Mouse (Mus musculus) heart, embryonic 10.5 days (tissue): ENCODE results near the gene Gm10959. TPM values are rescaled to one million over a fixed set of nuclear protein-coding genes. Genes with fewer than 3 reads are reported as not detected.
"Not testable (repeated sequence)": the region's sequence is repeated elsewhere in the genome, so short reads cannot be mapped to it uniquely, and the experiment has no call there.

Experiments
- DNase-seq: peaks from one replicate; pipeline ENCODE4 v3.0.0-alpha.2; 2017; ENCODE audit warnings: low spot score
- H3K27ac ChIP-seq: fragments of 300-500 bp; sonication (generic); 2 replicates; pipeline ENCODE4 v1.5.1; 2016; ENCODE audit warnings: mild to moderate bottlenecking
- H3K27me3 ChIP-seq: fragments of 300-500 bp; sonication (generic); 2 replicates; pipeline ENCODE4 v1.6.1; 2016; ENCODE audit warnings: mild to moderate bottlenecking; ENCODE audit not compliant: poor library complexity, insufficient read depth, severe bottlenecking
- H3K36me3 ChIP-seq: fragments of 300-500 bp; sonication (generic); 2 replicates; pipeline ENCODE4 v1.6.1; 2016; ENCODE audit warnings: mild to moderate bottlenecking, moderate library complexity
- H3K4me1 ChIP-seq: fragments of 300-500 bp; sonication (generic); 2 replicates; pipeline ENCODE4 v1.6.1; 2016; ENCODE audit warnings: mild to moderate bottlenecking
- H3K4me3 ChIP-seq: fragments of 300-500 bp; sonication (generic); 2 replicates; pipeline ENCODE4 v1.5.1; 2016; ENCODE audit warnings: mild to moderate bottlenecking, moderate library complexity
- H3K9me3 ChIP-seq: fragments of 300-500 bp; sonication (generic); 2 replicates; pipeline ENCODE4 v1.6.1; 2016; ENCODE audit warnings: mild to moderate bottlenecking, moderate library complexity
- WGBS: fragments of 180-500 bp; shearing (Covaris S2); methylation state at CpG from one replicate; pipeline ENCODE4 v1.1.7; 2016; 5-methylcytosine and 5-hydroxymethylcytosine counted together
- polyA plus RNA-seq: library from polyadenylated mRNA; unstranded; fragments of >200 nt; fragmentation: Nextera tagmentation; extraction: Ambion mirVana; gene quantifications from 2 replicates; pipeline ENCODE4 v1.2.1, GENCODE M21; 2016

Gm10959 gene
- polyA plus RNA-seq = not detected in 2 replicates

DNA sequence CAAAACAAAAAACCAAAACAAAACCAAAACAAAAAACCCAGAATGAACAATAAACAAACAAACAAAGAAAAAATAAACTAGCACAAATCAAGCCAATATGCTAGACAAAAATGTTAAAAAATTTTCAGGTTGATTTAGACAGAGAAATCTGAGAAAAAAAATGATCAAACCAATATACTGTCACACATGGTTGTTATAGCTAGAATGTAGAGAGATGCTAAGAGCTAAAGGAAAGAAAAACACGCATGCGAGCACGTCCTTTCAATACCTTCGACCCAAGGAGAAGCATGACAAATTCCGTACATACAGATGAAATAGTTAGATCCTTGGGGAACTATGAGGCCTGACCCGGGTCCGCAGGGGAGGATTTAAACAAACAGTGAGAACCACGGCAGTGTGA lies at the start of gene Gm10959:
Gm10959 (minus strand) TSS at position 101 of the 400 bp plus-strand sequence.
- Histone ChIP-seq H3K36me3 (no peaks in the 10 kb centered on the region), H3K4me1 (peaks cover 20% of the 10 kb centered on the region), H3K27ac (no peak within 1 kb of the TSS), H3K4me3 (no peak within 1 kb of the TSS), H3K9me3 (no peaks in the 10 kb centered on the region), H3K27me3 (no peaks in the 10 kb centered on the region)
- no peak for DNase-seq
- 85% methylated on average over 8 of the region's 8 CpGs for WGBS

DNA sequence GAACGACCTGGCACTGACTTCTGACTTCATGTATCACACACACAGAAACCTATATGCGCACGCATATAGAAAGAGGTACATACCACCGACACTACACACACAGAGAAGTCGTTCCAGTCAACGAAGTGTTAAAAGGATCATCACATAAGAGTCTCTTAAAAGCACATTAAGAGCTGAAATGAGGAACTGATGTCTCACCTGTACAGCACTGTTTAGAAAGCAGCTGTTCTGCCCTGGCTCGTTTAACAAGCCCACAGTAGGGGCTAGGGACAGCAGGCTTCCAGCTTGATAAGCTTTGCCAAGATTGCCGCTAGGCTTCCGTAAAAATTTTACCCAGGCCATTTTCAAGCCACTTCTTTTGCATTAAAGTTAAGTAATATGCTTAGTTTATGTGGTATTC lies 49.2 kb upstream of the Gm10959 start:
- Histone ChIP-seq H3K27ac (no peak overlapping the region), H3K9me3 (no peaks in the 10 kb centered on the region), H3K4me1 (0 out of 2 replicates have a peak, but pooled peaks cover under 1% of the 10 kb centered on the region), H3K27me3 (no peaks in the 10 kb centered on the region), H3K36me3 (peaks cover 10% of the 10 kb centered on the region), H3K4me3 (no peak overlapping the region)
- DNase-seq = no peak
- WGBS = 90% methylated on average over 9 of the region's 9 CpGs

DNA sequence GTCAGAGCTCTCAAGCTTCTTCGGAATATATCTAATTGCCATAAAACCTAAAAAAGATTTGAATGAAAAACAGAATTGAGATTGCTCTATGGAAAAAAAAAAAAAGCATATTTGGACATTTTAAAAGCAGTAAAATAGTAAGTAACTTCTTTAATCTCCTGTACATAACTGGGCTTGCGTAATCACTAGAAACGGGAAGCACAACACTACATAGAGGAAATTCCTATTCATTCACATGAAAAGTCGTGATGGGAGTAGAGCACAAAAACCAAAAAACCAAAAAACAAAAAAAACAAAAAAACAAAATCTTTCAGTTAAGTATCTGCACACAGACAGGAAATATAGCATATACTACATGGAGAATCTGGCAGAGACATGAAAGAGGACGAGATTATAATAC lies 45.1 kb upstream of the Gm10959 start:
- DNase-seq = no peak
- H3K4me3 ChIP-seq = no peak overlapping the region
- H3K27me3 ChIP-seq = no peaks in the 10 kb centered on the region
- H3K9me3 ChIP-seq = no peaks in the 10 kb centered on the region
- H3K27ac ChIP-seq = no peak overlapping the region
- WGBS = 87% methylated on average over 5 of the region's 5 CpGs
- H3K36me3 ChIP-seq = peaks cover 26% of the 10 kb centered on the region
- H3K4me1 ChIP-seq = no peaks in the 10 kb centered on the region

DNA sequence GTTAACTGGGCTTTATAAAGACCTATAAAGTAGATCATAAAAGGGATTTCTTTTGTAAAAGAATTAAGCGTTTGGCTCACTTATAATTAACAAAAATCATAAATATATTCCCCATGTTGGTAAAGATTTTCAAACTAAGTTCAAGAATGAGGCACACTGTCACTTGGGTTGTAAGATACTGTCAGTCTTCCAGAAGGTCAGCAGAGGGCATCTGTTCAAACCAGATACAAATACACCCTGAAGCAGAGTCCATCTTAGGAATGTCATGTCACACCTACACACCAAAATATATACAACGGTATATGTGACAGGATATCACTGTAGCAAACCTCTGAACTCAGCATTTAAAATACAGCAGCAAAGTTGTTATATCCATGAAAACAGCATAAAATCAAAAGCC lies 31.0 kb upstream of the Gm10959 start:
- peaks cover 28% of the 10 kb centered on the region for H3K36me3 ChIP-seq
- H3K27me3 ChIP-seq = no peaks in the 10 kb centered on the region
- H3K9me3 ChIP-seq = no peaks in the 10 kb centered on the region
- H3K27ac ChIP-seq = no peak overlapping the region
- DNase-seq = no peak
- H3K4me1 ChIP-seq = no peaks in the 10 kb centered on the region
- no peak overlapping the region for H3K4me3 ChIP-seq
- 71% methylated on average over 2 of the region's 2 CpGs for WGBS

DNA sequence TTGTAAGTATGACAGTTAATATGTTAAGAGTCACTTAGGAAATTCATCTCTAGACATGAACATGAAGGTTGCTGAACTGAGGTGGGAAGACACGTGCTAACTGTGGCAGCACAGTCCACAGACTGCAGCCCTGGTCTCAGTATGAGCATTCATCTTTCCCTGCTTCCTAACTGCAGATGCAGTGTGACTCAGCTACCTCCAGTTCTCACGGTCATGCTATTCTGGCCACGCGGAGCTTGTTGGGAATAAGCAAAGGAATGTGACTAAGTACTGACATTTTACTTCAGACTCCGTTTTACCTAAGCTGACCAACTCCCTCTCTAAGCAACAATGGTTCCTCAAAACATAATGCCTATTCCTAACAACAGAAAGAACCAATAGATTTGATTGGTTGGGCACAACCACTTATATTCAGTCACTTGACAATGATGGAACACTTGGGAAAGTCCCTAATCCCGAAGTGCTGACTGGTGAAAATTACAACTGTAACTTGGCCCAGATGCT lies 24.3 kb upstream of the Gm10959 start:
- 73% methylated on average over 6 of the region's 6 CpGs for WGBS

DNA sequence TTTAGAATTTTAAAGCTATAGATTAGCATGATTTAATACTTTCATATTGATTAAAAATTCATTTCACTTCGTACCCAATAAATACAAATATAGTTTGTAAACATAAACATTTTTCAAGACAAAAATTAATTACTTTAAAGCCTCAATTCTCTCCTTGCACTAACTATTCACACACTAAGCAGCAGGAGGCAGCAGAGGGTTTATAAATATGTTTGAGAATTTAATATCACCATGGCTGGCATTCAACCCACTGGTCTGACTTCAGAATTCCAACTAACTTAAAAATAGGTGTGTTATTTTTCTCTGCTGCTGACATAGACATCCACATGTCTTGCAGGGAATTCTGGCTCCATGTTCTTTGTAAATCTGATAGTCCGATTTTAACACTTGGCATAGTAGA lies 20.1 kb upstream of the Gm10959 start:
- Histone ChIP-seq H3K36me3 (peaks cover 10% of the 10 kb centered on the region; the same call in 1 of the 2 replicates), H3K9me3 (no peaks in the 10 kb centered on the region), H3K27ac (no peak overlapping the region), H3K4me3 (no peak overlapping the region), H3K4me1 (peaks cover 7% of the 10 kb centered on the region), H3K27me3 (no peaks in the 10 kb centered on the region)
- WGBS = 76% methylated on average over 2 of the region's 2 CpGs
- no peak for DNase-seq

More for the DNA sequence above, 24.3 kb upstream of the Gm10959 start:
- no peaks in the 10 kb centered on the region for H3K27me3 ChIP-seq
- no peaks in the 10 kb centered on the region for H3K9me3 ChIP-seq
- H3K4me1 ChIP-seq = peaks cover 7% of the 10 kb centered on the region
- peaks cover 4% of the 10 kb centered on the region; the same call in 1 of the 2 replicates for H3K36me3 ChIP-seq
- no peak for DNase-seq
- H3K27ac ChIP-seq = no peak overlapping the region
- H3K4me3 ChIP-seq = no peak overlapping the region

DNA sequence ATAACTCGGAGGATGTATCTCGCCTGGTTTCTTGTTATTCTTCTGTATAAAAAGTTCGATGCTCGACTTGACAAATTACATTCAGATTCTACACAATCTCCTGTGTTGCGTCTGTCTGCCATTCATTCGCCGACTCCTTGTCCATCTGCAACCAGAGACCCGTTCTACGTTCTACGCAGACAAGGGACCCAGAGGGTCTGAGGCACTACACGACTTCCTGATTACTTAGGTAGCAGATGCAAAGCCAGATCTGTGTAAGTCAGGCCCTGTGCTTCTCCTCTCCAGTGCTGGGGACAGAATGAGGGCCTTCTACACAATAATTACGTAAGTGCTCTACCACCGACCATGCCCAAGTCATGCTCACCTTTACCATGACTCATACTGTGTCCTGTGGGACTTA lies 18.0 kb upstream of the Gm10959 start:
- not testable (repeated sequence) for H3K4me1 ChIP-seq, H3K27me3 ChIP-seq, H3K4me3 ChIP-seq, H3K9me3 ChIP-seq, DNase-seq, H3K27ac ChIP-seq
- 85% methylated on average over 13 of the region's 13 CpGs for WGBS
- peaks cover 15% of the 10 kb centered on the region; the same call in 1 of the 2 replicates for H3K36me3 ChIP-seq

DNA sequence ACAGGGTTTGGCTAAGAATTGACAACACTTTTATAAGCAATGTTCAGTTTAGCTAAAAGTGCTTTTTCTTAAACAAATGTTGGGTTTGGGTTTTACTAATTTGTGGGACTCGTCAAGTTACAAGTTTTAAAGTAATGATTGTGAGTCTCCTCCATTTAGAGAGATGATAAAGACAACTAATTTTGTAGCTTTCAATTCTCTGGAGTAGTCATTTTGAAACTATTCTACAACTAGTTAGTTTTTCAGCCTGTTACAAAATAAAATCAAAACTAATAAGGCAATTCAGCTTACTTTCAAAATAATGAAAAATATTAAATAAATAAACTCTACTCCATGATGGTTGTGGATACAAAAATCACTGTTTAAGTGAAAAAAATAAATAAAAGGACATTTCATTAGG lies 13.3 kb upstream of the Gm10959 start:
- no peak overlapping the region for H3K4me3 ChIP-seq
- 81% methylated on average over 1 of the region's 1 CpGs for WGBS
- no peak overlapping the region for H3K27ac ChIP-seq
- H3K4me1 ChIP-seq = no peaks in the 10 kb centered on the region
- DNase-seq = no peak
- H3K9me3 ChIP-seq = no peaks in the 10 kb centered on the region
- H3K36me3 ChIP-seq = peaks cover 23% of the 10 kb centered on the region; the same call in 1 of the 2 replicates
- no peaks in the 10 kb centered on the region for H3K27me3 ChIP-seq

DNA sequence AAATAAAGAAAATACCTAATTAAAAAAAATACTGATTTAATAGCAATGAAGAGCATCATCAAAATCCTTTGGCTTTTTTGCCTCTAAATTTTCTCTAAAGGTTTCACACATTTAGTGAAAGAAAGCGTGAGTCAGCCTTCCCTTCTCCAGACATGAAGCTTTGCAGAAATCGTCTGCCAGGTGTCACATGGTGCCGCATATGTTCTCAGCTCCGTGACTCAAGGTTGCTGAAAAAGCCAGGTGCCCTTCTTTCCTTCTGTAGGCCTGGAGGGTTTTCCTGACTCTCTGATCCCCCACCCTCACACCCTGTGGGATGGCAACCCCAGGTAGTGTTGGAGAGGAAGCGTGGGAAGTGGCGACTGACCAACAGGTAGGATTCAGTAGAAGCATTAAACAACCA lies 10.6 kb upstream of the Gm10959 start:
- H3K4me1 ChIP-seq = peaks cover 10% of the 10 kb centered on the region
- peaks cover 31% of the 10 kb centered on the region; the same call in 1 of the 2 replicates for H3K36me3 ChIP-seq
- H3K4me3 ChIP-seq = no peak overlapping the region
- no peak overlapping the region for H3K27ac ChIP-seq
- H3K27me3 ChIP-seq = no peaks in the 10 kb centered on the region
- no peaks in the 10 kb centered on the region for H3K9me3 ChIP-seq
- WGBS = 87% methylated on average over 6 of the region's 6 CpGs
- no peak for DNase-seq

DNA sequence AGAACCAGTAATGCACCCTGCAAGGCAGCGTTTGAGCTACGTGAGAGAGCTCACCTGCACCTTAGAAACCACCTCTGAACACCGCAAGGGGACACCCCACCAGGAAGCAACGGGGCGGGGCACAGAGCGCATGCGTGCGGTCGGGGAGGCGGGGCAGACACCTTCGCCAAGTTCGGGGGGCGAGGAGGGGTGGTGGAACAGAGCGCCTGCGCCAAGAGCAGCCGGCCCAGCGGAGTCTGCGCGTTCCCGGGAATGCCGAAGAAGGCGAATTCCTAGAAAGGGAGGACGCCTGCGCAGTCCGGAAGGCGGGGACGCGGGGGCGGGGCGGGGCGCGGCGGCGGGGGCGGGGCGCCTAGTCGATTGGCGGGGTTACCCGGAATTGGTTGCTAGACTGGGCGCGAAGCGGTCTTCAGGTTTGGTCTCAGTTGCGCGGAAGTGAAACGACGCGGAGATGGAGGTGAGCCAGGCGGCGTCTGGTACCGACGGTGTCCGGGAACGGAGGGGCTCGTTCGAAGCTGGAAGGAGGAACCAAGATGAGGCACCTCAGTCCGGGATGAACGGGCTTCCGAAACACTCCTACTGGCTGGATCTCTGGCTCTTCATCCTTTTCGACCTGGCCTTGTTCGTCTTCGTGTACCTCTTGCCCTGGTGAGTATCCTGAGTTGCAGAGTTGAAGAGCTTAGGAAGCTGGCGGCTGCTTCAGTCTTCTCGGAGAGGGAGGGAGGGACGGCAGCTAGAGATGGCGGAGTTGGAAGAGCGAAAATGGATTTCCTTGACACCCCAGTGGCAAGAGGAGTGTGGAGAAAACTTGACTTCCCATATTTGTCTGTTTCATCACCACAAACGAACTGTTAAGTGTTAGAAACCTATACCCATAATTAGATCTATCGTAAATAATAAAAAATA lies 5.1 kb upstream of the Gm10959 start, which contains the start of gene 1810037I17Rik:
1810037I17Rik (plus strand) TSS at position 195 of the 906 bp plus-strand sequence.
- Histone ChIP-seq H3K36me3 (peaks cover 17% of the 10 kb centered on the region; the same call in 1 of the 2 replicates), H3K4me3 (peak within 1 kb of the TSS; percentile 69), H3K27me3 (no peaks in the 10 kb centered on the region), H3K4me1 (peaks cover 30% of the 10 kb centered on the region), H3K27ac (peak within 1 kb of the TSS; percentile 89), H3K9me3 (no peaks in the 10 kb centered on the region)
- peak; percentile 99 for DNase-seq
- WGBS = under 1% methylated on average over 68 of the region's 68 CpGs

DNA sequence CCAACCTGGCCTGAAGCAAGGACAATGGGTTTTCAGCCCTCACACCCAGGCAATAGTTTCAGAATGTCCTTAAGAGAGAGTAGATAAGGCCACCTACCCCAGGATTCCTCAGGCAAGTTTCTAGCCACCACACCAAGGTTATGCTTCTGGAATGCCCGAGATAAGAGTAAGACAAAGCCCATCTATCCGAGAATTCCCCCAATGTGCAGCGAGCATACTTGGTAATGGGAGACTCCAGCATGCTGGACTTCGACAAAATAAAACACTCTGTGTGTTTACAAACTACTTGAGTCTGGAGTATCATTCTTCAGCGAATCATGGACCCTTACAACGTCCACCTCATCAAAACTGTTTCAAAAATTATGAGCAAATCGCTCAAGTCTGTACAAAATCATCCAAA lies 4.0 kb upstream of the Gm10959 start:
- Histone ChIP-seq H3K4me1 (peaks cover 30% of the 10 kb centered on the region), H3K27ac (peak overlapping the region; percentile 89), H3K36me3 (peaks cover 17% of the 10 kb centered on the region; the same call in 1 of the 2 replicates), H3K4me3 (peak overlapping the region; percentile 69), H3K27me3 (no peaks in the 10 kb centered on the region), H3K9me3 (no peaks in the 10 kb centered on the region)
- WGBS = 37% methylated on average over 7 of the region's 7 CpGs
- DNase-seq = no peak

DNA sequence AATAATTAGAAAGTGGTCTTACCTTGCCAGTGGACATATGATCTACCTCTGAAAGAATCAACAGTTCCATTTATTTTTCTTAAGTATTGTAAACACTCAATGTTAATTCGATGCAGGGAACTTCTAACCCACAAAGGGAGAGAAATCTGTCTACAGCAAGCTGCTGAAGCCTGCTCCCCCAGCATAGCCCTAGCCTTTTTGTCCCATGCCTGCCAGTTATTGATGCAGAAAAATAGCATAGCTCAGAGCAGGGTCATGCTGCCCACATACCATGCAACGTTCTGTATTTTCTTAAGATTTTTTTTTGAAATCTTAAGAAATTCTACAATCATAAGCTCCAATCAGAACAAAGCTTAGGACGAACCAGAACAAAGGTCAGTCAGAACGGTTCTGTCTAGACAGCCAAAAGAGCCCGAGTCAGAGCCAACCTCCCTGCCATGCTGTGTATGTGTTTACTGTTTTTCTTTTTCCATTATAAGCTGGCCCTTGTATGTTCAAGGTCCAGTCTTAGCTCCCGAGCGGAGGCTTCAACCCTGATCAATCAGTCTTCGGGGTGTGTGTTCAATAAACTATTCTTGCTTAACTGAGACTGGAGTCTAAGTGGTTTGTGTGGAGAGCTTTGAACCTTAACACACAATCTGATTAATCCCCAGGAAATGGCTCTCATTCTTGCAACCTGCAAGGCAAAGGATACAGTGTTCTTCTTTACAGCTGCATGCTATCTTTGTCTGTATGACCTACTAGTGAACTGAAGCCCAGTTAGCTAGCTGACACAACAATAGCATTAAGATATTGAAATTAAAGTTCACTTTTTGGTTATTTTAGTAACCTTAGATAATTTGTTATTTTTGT lies 2.7 kb upstream of the Gm10959 start:
- no peaks in the 10 kb centered on the region for H3K9me3 ChIP-seq
- no peak overlapping the region for H3K4me3 ChIP-seq
- WGBS = 86% methylated on average over 8 of the region's 8 CpGs
- DNase-seq = no peak
- H3K36me3 ChIP-seq = peaks cover 10% of the 10 kb centered on the region; the same call in 1 of the 2 replicates
- no peaks in the 10 kb centered on the region for H3K27me3 ChIP-seq
- no peak overlapping the region for H3K27ac ChIP-seq
- H3K4me1 ChIP-seq = peaks cover 30% of the 10 kb centered on the region
